8 mouse cellular contexts compared by ENCODE assay signal in genomic region chr17:26253399-26253798, GRCm38 (mm10). TPM values are rescaled to one million over a fixed set of nuclear protein-coding genes. Genes with fewer than 3 reads are reported as not detected.
A peak's percentile ranks its signal among the peaks of the same experiment; 100 is the strongest.
DNase-seq lines count a peak whose midpoint lies in the region; ATAC-seq and TF ChIP-seq lines count a peak whose summit lies in the region.

No protein-coding gene starts in this region.

- peak overlapping the region; percentile 66 for H3K4me2 ChIP-seq in kidney, embryonic 15.5 days
- peak overlapping the region; percentile 62 for H3K4me2 ChIP-seq in hindbrain, embryonic 16.5 days (ENCODE audit: low read length)
- peak overlapping the region; percentile 61 for H3K4me2 ChIP-seq in midbrain, postnatal 0 days (ENCODE audit: low read depth, low read length, poor library complexity, severe bottlenecking)

- peaks cover 16% of the 10 kb centered on the region for H3K4me1 ChIP-seq in kidney, embryonic 15.5 days
- peaks cover 15% of the 10 kb centered on the region for H3K4me1 ChIP-seq in bone marrow macrophage, adult 2 months (ENCODE audit: control insufficient read depth, insufficient read depth, low read length)
- peaks cover 13% of the 10 kb centered on the region for H3K4me1 ChIP-seq in hindbrain, embryonic 16.5 days (ENCODE audit: control insufficient read depth, insufficient read depth, low read depth, low read length)
- no peaks in the 10 kb centered on the region for H3K4me1 ChIP-seq in midbrain, postnatal 0 days (ENCODE audit: insufficient read depth, low read length)

- peak overlapping the region; percentile 99 for H3K27ac ChIP-seq in kidney, embryonic 15.5 days
- peak overlapping the region; percentile 86 for H3K27ac ChIP-seq in bone marrow macrophage, adult 2 months (ENCODE audit: insufficient read depth, low read depth, low read length)
- H3K27ac ChIP-seq in hindbrain, embryonic 16.5 days (ENCODE audit: low read depth, low read length), result peak overlapping the region; percentile 98
- H3K27ac ChIP-seq in midbrain, postnatal 0 days (ENCODE audit: low read depth, low read length), result peak overlapping the region; percentile 95

- under 1% methylated on average over 24 of the region's 24 CpGs for WGBS in kidney, embryonic 15.5 days
- WGBS in hindbrain, embryonic 16.5 days, result under 1% methylated on average over 23 of the region's 24 CpGs
- WGBS in midbrain, postnatal 0 days, result under 1% methylated on average over 24 of the region's 24 CpGs

- no peak for ATAC-seq in kidney, embryonic 15.5 days (replicated peaks; ENCODE audit: low FRiP score)
- ATAC-seq in hindbrain, embryonic 16.5 days, result no peak
- peak; percentile 9; the same call in 1 of the 2 replicates for ATAC-seq in midbrain, postnatal 0 days (ENCODE audit: low FRiP score)

- peak overlapping the region; percentile 97 for H3K9ac ChIP-seq in kidney, embryonic 15.5 days
- H3K9ac ChIP-seq in hindbrain, embryonic 16.5 days (ENCODE audit: low read depth, low read length), result peak overlapping the region; percentile 97
- peak overlapping the region; percentile 94 for H3K9ac ChIP-seq in midbrain, postnatal 0 days (replicated peaks; ENCODE audit: low read length, poor library complexity, severe bottlenecking)

- TF ChIP-seq POLR2A in bone marrow macrophage, adult 2 months (IDR thresholded peaks at IDR 0.05; ENCODE audit: borderline replicate concordance, low read depth, low read length), result no peak

- no peaks in the 10 kb centered on the region for H3K9me3 ChIP-seq in kidney, embryonic 15.5 days (replicated peaks)
- H3K9me3 ChIP-seq in hindbrain, embryonic 16.5 days (ENCODE audit: control insufficient read depth, low read length), result no peaks in the 10 kb centered on the region
- no peaks in the 10 kb centered on the region for H3K9me3 ChIP-seq in midbrain, postnatal 0 days (ENCODE audit: low read length)

- H3K36me3 ChIP-seq in kidney, embryonic 15.5 days, result peaks cover 30% of the 10 kb centered on the region
- peaks cover 10% of the 10 kb centered on the region for H3K36me3 ChIP-seq in hindbrain, embryonic 16.5 days (ENCODE audit: control insufficient read depth, insufficient read depth, low read length)
- 0 out of 2 replicates have a peak, but pooled peaks cover 3% of the 10 kb centered on the region for H3K36me3 ChIP-seq in midbrain, postnatal 0 days (ENCODE audit: insufficient read depth, low read length)

- no peaks in the 10 kb centered on the region for H3K27me3 ChIP-seq in kidney, embryonic 15.5 days
- no peaks in the 10 kb centered on the region for H3K27me3 ChIP-seq in hindbrain, embryonic 16.5 days (replicated peaks; ENCODE audit: control insufficient read depth, insufficient read depth, low read length)
- H3K27me3 ChIP-seq in midbrain, postnatal 0 days (ENCODE audit: insufficient read depth, low read length), result no peaks in the 10 kb centered on the region

- DNase-seq in kidney, adult 8-10 months, result no peak
- DNase-seq in midbrain, postnatal 0 days (ENCODE audit: low spot score), result no peak
- DNase-seq in natural killer cell, adult 2 months (ENCODE audit: low spot score in 2 of 2), result no peak
- DNase-seq in adrenal gland, postnatal 4 days (ENCODE audit: low spot score in 2 of 2), result no peak
- no peak for DNase-seq in urinary bladder, postnatal 25 days (ENCODE audit: low spot score)

- no peak for TF ChIP-seq CTCF in bone marrow macrophage, adult 2 months (IDR thresholded peaks at IDR 0.05; ENCODE audit: low read depth, low read length)
- TF ChIP-seq CTCF in midbrain, postnatal 0 days (IDR thresholded peaks at IDR 0.05), result no peak

- H3K4me3 ChIP-seq in kidney, embryonic 15.5 days (replicated peaks), result peak overlapping the region; percentile 96
- H3K4me3 ChIP-seq in bone marrow macrophage, adult 2 months (ENCODE audit: insufficient read depth, low read length), result peak overlapping the region; percentile 82
- H3K4me3 ChIP-seq in hindbrain, embryonic 16.5 days (ENCODE audit: low read length), result peak overlapping the region; percentile 95
- peak overlapping the region; percentile 62 for H3K4me3 ChIP-seq in midbrain, postnatal 0 days (ENCODE audit: low read depth, low read length)

RNA-seq across cellular contexts. Expression of gene Luc7l, which starts 0.7 kb away (rescaled TPM):
- polyA plus RNA-seq in kidney, embryonic 15.5 days (2015; fragmentation: Nextera tagmentation; extraction: Ambion mirVana), result 106 and 110 TPM in 2 replicates
- polyA plus RNA-seq in bone marrow macrophage, adult 2 months (2012; ENCODE audit: insufficient read depth, insufficient read length, missing spikeins), result 37.4 and 41.2 TPM in 2 replicates
- polyA plus RNA-seq in hindbrain, embryonic 16.5 days (2015; fragmentation: Nextera tagmentation; extraction: Ambion mirVana), result 87.0 and 99.9 TPM in 2 replicates
- total RNA-seq in midbrain, postnatal 0 days (2014; rRNA removed), result 90.6 and 110 TPM in 2 replicates
- polyA plus RNA-seq in midbrain, postnatal 0 days (2015; fragmentation: Nextera tagmentation; extraction: Ambion mirVana), result 82.3 and 95.2 TPM in 2 replicates
- 10 to 100 TPM; 80.8 to 85.2 TPM for total RNA-seq in adrenal gland, postnatal 4 days (2021)

RNA-seq across cellular contexts. Expression of gene Fam234a, which starts 9.4 kb away (rescaled TPM):
- 49.6 and 52.7 TPM in 2 replicates for polyA plus RNA-seq in kidney, embryonic 15.5 days (2015; fragmentation: Nextera tagmentation; extraction: Ambion mirVana)
- 117 and 136 TPM in 2 replicates for polyA plus RNA-seq in bone marrow macrophage, adult 2 months (2012; ENCODE audit: insufficient read depth, insufficient read length, missing spikeins)
- 35.9 and 39.5 TPM in 2 replicates for polyA plus RNA-seq in hindbrain, embryonic 16.5 days (2015; fragmentation: Nextera tagmentation; extraction: Ambion mirVana)
- 24.6 and 31.5 TPM in 2 replicates for total RNA-seq in midbrain, postnatal 0 days (2014; rRNA removed)
- polyA plus RNA-seq in midbrain, postnatal 0 days (2015; fragmentation: Nextera tagmentation; extraction: Ambion mirVana), result 32.4 and 33.8 TPM in 2 replicates
- total RNA-seq in adrenal gland, postnatal 4 days (2021), result 10 to 100 TPM; 90.2 to 99.6 TPM

RNA-seq across cellular contexts. Expression of gene Arhgdig, which starts 45.8 kb away (rescaled TPM):
- 9.0 and 9.3 TPM in 2 replicates for polyA plus RNA-seq in kidney, embryonic 15.5 days (2015; fragmentation: Nextera tagmentation; extraction: Ambion mirVana)
- polyA plus RNA-seq in bone marrow macrophage, adult 2 months (2012; ENCODE audit: insufficient read depth, insufficient read length, missing spikeins), result not detected in 2 replicates
- 215 and 262 TPM in 2 replicates for polyA plus RNA-seq in hindbrain, embryonic 16.5 days (2015; fragmentation: Nextera tagmentation; extraction: Ambion mirVana)
- total RNA-seq in midbrain, postnatal 0 days (2014; rRNA removed), result 223 and 246 TPM in 2 replicates
- 342 and 387 TPM in 2 replicates for polyA plus RNA-seq in midbrain, postnatal 0 days (2015; fragmentation: Nextera tagmentation; extraction: Ambion mirVana)
- total RNA-seq in adrenal gland, postnatal 4 days (2021), result 10 to 100 TPM; 14.8 to 31.9 TPM

RNA-seq across cellular contexts. Expression of gene Rgs11, which starts 50.6 kb away (rescaled TPM):
- polyA plus RNA-seq in kidney, embryonic 15.5 days (2015; fragmentation: Nextera tagmentation; extraction: Ambion mirVana), result 9.2 and 9.4 TPM in 2 replicates
- 4.7 and 6.6 TPM in 2 replicates for polyA plus RNA-seq in bone marrow macrophage, adult 2 months (2012; ENCODE audit: insufficient read depth, insufficient read length, missing spikeins)
- polyA plus RNA-seq in hindbrain, embryonic 16.5 days (2015; fragmentation: Nextera tagmentation; extraction: Ambion mirVana), result 23.8 and 24.3 TPM in 2 replicates
- total RNA-seq in midbrain, postnatal 0 days (2014; rRNA removed), result 25.0 and 29.6 TPM in 2 replicates
- polyA plus RNA-seq in midbrain, postnatal 0 days (2015; fragmentation: Nextera tagmentation; extraction: Ambion mirVana), result 18.0 and 18.7 TPM in 2 replicates
- 10 to 100 TPM; 40.7 to 47.8 TPM for total RNA-seq in adrenal gland, postnatal 4 days (2021)

RNA-seq across cellular contexts. Expression of gene Pdia2, which starts 54.5 kb away (rescaled TPM):
- 0.55 and 0.67 TPM in 2 replicates for polyA plus RNA-seq in kidney, embryonic 15.5 days (2015; fragmentation: Nextera tagmentation; extraction: Ambion mirVana)
- not detected in 2 replicates for polyA plus RNA-seq in bone marrow macrophage, adult 2 months (2012; ENCODE audit: insufficient read depth, insufficient read length, missing spikeins)
- 0.14 TPM in 1 of 2 replicates, not detected in the other for polyA plus RNA-seq in hindbrain, embryonic 16.5 days (2015; fragmentation: Nextera tagmentation; extraction: Ambion mirVana)
- total RNA-seq in midbrain, postnatal 0 days (2014; rRNA removed), result not detected in 2 replicates
- 0.13 TPM in 1 of 2 replicates, not detected in the other for polyA plus RNA-seq in midbrain, postnatal 0 days (2015; fragmentation: Nextera tagmentation; extraction: Ambion mirVana)
- 10 to 100 TPM in 1 of 2 experiments, 1 to 10 TPM in 1; 2.5 to 43.9 TPM for total RNA-seq in adrenal gland, postnatal 4 days (2021)

Comparison
In these comparisons a context has a peak if more than half of its experiments do, and no peak if none do; other contexts are left out.
1. RNA of gene Arhgdig, which starts 45.8 kb away (polyA plus RNA-seq): 342 to 387 TPM in midbrain, postnatal 0 days and 215 to 262 TPM in hindbrain, embryonic 16.5 days; 9.0 to 9.3 TPM in kidney, embryonic 15.5 days and not detected in bone marrow macrophage, adult 2 months; every median in the first group is over 10 times any median in the second.
2. Peak in every context shown above with its lines, with median percentiles within 50 percentile points of each other: H3K27ac ChIP-seq, H3K4me2 ChIP-seq, H3K4me3 ChIP-seq and H3K9ac ChIP-seq.